Mouse (Mus musculus) megakaryocyte, adult 5-6 weeks (primary cell): Measurements from ENCODE around the gene Rnf40. TPM values are rescaled to one million over a fixed set of nuclear protein-coding genes. Genes with fewer than 3 reads are reported as not detected.

Experiments
- ATAC-seq: 2 replicates; pipeline ENCODE4 v1.8.0; 2016; ENCODE audit warnings: mild to moderate bottlenecking, inconsistent platforms; ENCODE audit not compliant: poor library complexity, severe bottlenecking
- total RNA-seq, 2 experiments: library from RNA; stranded (forward) in 1 of 2; stranded (reverse) in 1 of 2; fragments of 153-499, 151-499 nt in 1 of 2; fragments of 221-1000, 200-1000 nt in 1 of 2; gene quantifications; 2 replicates each; pipeline versions ENCODE4 v1.2.3 to v1.2.4; 2015 to 2017

Rnf40 gene
- total RNA-seq (2015): 14.1 and 18.8 TPM in 2 replicates
- 35.1 and 48.0 TPM in 2 replicates for total RNA-seq (2017)

DNA sequence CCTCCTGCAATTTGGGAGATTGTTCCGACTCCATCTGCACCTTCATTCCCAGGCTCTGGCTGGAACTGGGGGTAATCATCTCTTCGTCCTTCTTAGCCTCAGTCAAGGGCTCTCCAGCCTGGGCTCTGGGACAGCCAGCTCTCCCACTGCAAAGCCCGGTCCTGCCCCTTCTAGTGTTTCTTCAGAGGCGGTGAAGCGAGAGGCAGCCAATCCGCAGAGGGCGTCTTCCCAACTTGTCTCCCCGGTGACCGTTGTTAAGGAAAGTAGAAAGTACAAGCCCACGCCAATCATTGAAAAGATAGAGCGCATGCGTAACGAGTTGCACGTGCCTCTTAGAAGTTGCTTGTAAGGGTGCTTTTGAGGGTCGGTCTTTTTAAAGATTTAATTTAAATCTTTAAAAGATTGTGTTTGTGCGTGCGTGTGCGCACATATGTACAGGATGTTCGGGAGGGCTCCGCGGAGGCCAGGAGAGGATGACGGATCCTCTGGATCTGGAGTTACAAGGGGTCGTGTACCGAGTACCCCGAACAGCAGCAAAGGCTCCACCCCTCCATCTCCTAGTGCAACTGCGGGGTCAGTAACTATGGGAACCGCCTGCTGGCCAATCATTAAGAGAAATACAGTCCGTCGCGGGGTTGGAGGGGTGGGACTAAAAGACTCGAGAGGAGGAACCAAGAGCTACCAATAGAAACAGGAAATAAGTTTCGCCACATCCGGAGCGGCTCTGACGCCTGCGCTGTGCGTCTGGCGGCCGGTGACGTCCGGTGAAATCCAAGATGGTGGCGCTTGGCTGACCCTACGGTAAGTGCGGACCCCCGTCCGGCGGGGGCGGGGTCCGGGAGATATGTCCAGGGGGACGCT is at the start of gene Rnf40, which contains the start of gene Ccdc189:
Rnf40 (plus strand) TSS at position 757 of the 861 bp plus-strand sequence.
Ccdc189 (minus strand) TSS at position 585 of the 861 bp plus-strand sequence.
- peak; percentile 86 for ATAC-seq

DNA sequence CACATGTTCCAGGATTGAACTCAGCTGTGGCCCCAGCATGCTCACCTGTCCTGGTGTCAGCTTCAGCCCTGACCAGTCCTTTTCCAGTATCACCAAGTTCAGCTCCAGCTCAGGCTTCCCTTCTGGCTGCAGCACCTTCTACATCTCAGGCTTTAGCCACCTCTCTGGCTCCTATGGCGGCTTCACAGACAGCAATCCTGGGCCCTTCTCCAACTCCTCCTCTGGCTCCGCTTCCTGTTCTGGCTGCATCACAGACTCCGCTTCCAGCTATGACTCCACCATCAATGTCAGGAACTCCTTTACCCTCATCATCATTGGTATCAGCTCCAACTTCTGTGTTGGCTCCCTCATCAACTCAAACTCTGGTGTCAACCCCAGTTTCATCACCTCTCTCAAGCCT is 46.9 kb upstream of the Rnf40 start:
- no peak for ATAC-seq

DNA sequence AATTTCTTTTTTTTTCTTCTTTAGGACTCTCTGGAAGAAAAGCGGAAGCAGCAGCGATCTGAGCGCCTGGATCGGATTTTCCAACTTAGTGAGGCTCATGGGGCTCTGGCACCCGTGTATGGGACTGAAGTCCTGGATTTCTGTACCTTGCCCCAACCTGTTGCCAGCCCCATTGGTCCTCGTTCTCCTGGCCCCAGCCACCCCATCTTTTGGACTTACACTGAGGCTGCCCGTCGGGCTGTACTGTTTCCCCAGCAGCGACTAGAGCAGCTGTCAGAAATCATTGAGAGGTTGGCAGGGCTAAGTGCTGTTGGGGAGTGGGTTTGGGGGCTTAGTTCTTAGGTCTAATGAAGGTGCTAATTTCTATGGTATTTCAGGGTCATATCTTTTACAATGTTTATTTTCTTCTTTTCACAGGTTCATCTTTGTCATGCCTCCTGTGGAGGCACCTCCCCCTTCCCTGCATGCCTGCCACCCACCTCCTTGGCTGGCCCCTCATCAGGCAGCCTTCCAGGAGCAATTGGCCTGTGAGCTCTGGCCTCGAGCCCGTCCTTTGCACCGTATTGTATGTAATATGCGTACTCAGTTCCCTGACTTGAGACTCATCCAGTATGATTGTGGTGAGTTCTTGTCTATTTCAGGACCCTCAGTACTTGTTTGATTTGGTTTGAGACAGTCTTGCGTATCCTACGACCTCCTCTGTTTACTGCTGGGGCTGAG is 39.3 kb upstream of the Rnf40 start:
- no peak for ATAC-seq

DNA sequence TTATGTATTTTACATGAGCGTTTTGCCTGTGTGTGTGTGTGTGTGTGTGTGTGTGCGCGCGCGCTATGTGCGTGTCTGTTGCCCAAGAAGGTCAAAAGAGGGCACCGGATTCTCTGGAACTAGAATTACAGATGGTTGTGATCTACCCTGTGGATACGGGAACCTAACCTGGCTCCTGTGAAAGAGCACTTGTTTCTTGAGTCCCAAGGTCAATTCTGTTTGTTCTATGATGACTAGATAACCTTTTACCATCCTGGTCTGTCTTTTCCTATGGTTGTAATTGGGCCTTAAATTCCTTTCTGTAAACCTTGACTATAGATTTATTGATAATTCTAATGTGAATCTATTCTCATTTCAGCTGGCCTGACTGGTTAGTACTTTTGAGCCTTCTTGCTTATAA is 37.0 kb upstream of the Rnf40 start:
- no peak for ATAC-seq

DNA sequence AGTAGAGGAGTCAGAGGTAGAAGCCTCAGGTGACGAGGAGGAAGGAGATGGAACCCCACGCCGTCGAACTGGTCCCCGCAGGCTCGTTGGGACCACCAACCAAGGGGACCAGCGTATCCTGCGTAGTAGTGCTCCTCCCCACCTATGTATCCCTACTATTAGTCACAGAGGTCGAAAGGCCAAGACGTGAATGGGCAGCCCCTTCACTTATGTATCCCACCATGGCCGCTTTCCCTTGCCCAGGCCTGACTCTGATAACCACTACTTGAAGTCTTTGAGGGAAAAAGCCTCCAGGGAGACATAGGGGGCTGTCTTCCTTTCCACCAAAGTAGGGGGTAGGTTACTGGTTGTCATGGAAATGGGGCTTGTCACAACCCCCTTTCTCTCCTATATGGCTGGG is 28.0 kb upstream of the Rnf40 start:
- ATAC-seq: no peak

DNA sequence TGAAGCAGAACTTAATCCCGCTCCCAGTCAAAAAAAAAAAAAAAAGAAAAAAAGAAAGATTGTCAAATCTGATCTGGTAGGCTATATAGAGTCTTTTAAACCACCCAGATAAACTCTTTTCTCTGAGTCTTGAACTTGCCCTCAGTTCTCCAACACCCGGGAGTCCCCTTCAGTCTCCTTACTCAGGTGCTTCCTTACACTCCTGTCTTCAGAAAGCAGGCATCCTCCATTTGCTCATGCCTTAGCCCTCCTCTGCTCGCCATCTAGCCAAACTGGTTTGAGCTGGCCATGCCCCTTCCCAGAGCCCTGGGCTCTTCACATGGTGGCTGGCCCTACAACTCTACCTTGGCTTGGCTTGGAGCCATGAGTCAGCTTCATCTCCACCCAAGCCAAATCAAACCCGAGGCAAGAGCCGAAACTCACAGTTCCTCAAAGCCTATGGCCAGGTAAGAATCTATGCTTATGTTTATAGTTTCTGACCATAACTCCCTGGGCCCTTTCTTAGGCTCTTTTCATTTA is 27.2 kb upstream of the Rnf40 start, which contains the start of gene Tmem265:
Tmem265 (plus strand) TSS at position 51 of the 519 bp plus-strand sequence.
- ATAC-seq: no peak

DNA sequence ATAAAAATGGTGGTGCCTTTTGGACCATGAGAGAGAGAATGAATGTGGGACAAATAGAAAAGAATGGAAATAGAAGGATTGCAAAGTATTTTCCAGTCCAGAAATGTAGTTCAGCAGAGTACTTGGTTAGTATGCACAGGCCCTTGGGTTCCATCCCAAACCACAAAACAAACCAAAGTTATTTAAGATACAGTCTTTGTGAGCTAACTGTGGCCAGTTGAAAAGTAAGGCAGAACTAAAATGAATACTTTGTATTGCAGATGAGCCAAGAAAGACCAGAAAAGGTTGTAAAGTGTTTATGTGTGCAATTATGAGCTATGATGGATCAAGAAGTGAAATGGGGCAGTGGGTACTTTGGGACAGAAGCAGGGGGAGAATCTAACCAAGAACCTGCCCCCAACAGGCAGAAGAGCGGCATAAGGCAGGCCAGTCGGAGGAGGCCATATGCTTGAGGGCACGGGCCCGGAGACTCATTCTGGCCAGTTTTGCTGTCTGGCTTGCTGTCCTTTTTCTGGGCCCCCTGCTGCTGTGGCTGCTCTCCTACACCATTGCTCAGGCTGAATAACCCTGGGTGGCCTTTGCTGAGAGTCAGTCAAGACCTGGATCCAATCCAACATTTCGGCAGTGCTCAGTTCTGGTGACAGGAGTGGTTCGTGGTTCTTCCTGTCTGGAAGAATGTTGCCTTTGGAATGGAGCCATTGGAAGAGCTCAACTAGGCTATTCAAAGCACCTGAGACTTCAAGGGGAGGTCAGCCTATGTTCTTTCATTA is 24.0 kb upstream of the Rnf40 start:
- no peak for ATAC-seq

DNA sequence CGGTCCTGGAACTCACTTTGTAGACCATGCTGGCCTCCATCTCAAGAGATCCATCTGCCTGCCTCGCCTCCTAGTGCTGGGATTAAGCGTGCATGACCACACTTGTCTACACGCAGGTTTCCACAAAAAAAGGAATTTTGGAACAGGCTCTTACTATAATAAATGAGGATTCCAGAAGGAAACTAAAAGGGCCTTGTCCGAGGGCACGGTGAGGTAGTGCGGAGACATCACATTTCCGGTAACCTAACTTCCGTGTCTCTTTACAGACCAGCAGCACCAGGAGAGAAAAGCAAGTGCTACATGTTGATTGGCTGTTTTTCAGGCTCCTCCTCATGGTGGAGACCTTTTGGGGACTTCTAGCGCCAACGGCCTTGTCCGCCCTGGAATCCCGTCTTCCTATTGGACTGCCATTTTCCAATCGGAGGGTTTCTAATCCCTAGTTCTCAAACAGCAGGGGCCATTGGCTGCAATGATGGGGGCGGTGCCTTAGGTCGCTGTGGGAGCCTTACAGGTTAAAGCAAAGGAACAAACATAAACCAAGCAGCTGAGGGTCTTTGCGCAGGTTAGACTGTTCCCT is 15.6 kb upstream of the Rnf40 start, which contains the start of gene Phkg2:
Phkg2 (plus strand) TSS at position 446 of the 577 bp plus-strand sequence.
- peak; percentile 99 for ATAC-seq

DNA sequence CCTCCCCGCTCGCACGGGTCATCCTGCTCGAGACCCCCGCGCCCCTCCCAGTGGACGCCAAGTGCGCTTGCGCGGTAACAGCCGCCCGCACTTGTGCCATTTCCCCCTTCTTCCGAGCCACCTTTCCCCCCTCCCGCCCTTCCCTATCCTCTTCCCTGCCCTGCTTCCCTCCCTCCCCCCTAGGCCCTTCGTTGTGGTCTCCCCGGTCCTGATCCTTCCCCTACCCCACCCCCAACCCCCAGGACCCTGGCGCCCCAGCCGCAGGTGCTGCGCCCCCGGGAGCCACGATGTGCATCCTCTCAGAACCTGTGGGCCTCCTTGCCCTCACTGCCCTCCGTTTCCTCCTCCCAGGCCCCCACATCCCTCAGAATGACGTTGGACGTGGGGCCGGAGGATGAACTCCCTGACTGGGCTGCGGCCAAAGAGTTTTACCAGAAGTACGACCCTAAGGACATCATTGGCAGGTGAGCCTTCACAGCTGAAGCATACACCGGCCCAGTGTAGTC is 15.0 kb upstream of the Rnf40 start:
- ATAC-seq: no peak

DNA sequence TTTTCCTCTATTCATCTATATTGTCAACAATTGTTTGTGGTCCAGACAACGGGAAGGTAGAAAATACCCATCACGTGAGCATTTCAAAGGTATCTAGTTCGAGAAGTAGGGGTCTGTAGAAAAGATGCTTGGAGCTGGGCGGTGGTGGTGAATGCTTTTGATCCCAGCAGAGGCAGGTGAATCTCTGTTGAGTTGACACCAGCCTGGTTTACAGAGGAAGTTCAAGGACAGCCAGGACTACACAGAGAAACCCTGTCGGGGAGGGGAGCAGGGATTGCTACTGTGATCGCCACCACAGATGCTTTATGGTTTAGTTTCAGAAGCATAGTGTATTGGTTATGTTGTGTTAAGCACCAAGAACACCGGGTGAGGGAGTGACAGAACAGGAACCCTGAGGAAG is 14.5 kb upstream of the Rnf40 start:
- ATAC-seq: no peak

DNA sequence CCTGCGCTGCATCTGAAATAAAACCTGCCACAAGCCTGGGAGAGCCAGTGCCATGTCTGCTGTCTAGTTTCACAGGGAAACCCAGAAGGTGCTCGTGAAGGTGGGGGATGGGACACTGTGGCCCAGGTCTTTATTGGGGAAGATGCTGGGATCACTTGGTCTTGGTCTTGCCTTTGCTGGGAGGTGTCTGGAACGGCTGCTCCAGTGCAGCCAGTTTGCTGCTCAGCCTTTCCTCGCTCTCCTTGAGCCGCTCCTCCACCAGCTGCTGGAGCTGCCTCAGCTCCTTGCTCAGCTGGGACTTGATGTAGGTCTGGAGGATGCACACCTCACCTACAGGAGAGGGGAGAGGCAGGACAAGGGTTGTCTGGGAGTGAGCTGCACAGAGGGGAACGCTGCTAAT is 5.3 kb upstream of the Rnf40 start:
- ATAC-seq: no peak

DNA sequence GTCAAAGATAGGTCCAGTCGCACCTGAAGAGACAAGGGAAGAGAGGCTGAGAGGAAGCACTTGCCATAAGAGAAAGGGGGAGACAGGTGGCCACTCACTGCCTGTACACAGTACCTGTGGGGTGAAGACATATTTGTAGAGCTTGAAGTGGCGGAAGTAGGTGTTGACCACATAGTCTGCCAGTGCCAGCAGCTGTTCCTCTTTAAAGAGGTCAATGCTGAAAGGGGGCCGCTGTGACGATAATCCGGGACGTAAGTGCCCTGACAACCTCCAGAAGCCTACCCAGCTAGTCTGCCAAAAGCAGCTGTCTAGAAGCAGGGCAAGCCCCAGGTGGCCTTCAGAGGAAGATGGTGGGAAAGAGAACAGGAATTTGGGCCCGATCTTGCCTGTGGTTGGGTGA is 3.5 kb upstream of the Rnf40 start:
- ATAC-seq: peak; percentile 56

DNA sequence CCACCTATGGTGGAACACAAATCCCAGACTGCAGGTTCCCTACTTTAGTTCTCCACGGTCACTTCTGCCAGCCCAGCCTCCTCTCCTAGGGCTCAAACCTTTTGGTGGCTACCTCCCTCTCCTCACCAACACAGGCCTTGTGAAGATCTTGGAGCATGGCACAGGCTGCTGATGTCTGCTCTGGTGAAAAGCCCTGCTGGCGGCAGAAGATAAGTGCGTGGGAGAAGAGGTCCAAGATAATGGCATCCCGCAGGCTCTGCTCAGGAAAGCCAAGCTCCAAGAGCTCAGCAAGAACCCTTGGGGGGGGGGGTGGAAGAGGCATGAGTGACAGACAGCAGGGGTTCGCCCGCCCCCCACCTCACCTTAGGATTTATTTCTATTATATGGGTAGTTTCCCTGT is 2.4 kb upstream of the Rnf40 start:
- no peak for ATAC-seq

DNA sequence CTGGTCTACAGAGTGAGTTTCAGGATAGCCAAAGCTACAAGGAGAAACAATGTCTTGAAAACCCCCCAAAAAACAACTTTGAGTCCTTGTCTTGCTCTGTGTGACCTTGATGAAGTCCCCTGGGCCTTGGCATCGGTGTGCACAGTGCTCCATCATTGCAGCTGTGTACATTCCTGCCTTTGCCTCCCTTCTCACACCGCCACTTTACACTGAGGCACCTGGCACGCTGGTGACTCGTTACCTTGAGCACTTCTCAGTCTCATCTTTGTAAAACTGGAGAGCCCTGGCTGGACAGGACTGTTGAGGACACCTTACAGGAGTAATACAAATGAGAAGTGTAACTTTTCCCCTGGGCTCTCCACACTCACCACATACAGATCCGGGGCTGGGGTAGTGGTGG is 1.4 kb upstream of the Rnf40 start:
- ATAC-seq: no peak

DNA sequence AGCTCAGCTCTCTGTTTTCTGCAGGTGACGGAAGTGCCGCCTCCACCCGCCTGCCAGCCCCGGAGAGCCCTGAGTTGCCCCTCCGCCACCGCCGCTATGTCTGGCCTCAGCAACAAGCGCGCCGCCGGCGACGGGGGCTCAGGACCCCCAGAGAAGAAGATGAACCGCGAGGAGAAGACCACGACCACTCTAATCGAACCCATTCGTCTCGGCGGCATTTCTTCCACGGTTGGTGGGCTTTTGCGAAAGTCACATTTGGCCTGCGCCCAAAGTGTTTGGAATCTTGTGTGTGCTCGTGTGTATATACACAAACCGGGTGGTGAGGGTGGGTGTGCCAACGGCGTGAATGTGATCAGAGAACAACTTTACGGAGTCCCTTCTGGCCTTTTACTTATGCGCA is 334 bp downstream of the Rnf40 start:
- no peak for ATAC-seq

DNA sequence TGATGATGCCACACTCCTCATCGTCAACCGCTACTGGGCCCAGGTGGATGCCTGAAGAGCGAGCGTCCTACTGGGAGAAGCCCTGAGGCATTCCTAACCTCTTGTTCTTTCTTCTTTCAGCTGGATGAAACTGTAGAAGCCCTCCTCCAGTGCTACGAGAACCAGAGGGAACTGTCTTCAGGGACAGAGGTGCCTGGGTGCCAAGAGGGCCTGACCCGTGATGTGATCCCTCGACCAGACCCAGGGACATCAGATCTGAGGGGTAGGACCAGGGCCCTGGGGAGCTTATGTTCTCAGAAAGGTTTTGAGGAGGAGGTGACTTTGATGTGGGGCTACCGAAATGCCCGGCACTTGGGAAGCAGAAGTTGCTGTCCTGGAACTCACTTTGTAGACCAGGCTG is 1.1 kb downstream of the Rnf40 start:
- ATAC-seq: no peak

DNA sequence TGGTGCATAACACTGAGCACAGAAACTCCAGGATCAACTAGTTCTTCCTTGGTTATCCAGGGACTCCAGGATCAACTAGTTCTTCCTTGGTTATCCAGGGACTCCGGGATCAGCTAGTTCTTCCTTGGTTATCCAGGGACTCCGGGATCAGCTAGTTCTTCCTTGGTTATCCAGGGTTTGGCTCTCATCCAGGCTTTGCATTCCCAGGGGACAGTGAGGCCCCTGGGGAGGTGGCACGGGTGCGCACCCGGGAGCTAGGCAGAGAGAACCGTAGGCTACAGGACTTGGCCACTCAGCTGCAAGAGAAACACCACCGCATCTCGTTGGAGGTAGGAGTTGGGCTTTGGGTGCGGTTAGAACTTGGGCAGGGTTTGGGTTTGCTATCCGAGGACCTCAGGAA is 2.5 kb downstream of the Rnf40 start:
- no peak for ATAC-seq

DNA sequence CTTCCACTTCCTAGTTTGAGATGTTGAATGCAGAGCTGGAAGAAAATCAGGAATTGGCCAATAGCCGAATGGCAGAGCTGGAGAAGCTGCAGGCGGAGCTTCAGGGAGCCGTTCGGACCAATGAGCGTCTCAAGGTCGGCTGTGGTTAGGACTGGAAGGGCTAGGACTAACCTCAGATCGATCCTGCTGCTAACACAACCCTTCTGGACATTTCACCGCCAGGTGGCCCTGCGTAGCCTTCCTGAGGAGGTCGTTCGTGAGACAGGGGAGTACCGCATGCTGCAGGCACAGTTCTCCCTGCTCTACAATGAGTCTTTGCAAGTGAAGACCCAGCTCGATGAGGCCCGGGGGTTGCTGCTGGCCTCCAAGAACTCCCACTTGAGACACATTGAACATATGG is 4.0 kb downstream of the Rnf40 start:
- no peak for ATAC-seq

DNA sequence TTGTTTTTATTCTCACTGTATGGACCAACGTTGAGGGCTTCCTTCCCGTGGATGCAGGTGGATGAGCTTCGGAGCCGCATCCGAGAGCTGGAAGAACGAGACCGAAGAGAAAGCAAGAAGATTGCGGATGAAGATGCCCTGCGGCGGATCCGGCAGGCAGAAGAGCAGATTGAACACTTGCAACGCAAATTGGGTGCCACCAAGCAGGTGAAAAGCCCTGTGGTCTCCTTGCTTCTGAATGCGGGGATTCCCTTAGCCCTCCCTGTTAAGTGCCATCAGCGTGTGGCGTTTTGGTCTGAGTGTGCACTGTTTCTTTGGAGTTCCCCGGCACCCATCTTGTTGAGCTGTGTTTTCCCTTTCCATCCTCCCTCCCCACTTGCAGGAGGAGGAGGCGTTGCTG is 8.2 kb downstream of the Rnf40 start:
- no peak for ATAC-seq

DNA sequence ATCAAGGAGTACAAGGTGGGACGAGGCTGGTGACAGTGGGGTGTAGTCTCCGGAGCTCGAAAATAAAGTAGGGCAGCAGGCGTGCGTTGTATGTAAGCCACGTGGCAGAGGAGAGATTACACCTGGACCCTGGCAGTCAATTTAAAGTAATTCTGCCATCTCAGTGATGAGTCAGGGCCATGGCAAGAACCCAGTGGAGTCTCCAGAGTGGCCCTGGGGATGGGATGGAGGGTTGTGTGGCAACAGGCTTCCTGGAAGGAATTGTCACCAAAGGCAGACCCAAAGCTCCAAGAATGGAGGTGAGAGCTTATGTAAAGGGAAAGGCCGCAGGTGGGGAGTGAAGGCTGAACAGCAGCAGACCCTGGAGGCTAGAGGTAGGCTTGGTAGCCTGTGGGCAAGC is 12.0 kb downstream of the Rnf40 start:
- no peak for ATAC-seq
